Mouse (Mus musculus) midbrain, embryonic 11.5 days (tissue): Measurements from ENCODE around the gene 1810024B03Rik. TPM values are rescaled to one million over a fixed set of nuclear protein-coding genes. Genes with fewer than 3 reads are reported as not detected.
"Not testable (repeated sequence)": the region's sequence is repeated elsewhere in the genome, so short reads cannot be mapped to it uniquely, and the experiment has no call there.

Experiments
- ATAC-seq: fragments of 200-750 bp; cut with Nextera tagmentation; 2 replicates; pipeline ENCODE4 v1.8.0; 2017; ENCODE audit warnings: moderate TSS enrichment, moderate library complexity; ENCODE audit not compliant: low FRiP score
- DNase-seq: peaks from one replicate; pipeline ENCODE4 v3.0.0; 2015; ENCODE audit warnings: low spot score; ENCODE audit errors: missing footprints
- H3K27ac ChIP-seq: fragments of 300-500 bp; sonication (generic); 2 replicates; pipeline ENCODE4 v1.5.1; 2014; ENCODE audit warnings: low read depth, low read length
- H3K27me3 ChIP-seq: fragments of 300-500 bp; sonication (generic); 2 replicates; pipeline ENCODE4 v1.6.1; 2014; ENCODE audit warnings: mild to moderate bottlenecking, low read length, moderate library complexity, mixed read lengths; ENCODE audit not compliant: control insufficient read depth, insufficient read depth
- H3K36me3 ChIP-seq: fragments of 300-500 bp; sonication (generic); 2 replicates; pipeline ENCODE4 v1.6.1; 2014; ENCODE audit warnings: mild to moderate bottlenecking, low read length, moderate library complexity, mixed read lengths; ENCODE audit not compliant: control insufficient read depth, insufficient read depth
- H3K4me1 ChIP-seq: fragments of 300-500 bp; sonication (generic); 2 replicates; pipeline ENCODE4 v1.6.1; 2014; ENCODE audit warnings: low read length; ENCODE audit not compliant: control insufficient read depth, insufficient read depth
- H3K4me2 ChIP-seq: fragments of 300-500 bp; sonication (generic); 2 replicates; pipeline ENCODE4 v1.6.1; 2014; ENCODE audit warnings: mild to moderate bottlenecking, moderate library complexity
- H3K4me3 ChIP-seq: fragments of 300-500 bp; sonication (generic); 2 replicates; pipeline ENCODE4 v1.5.1; 2014; ENCODE audit warnings: low read depth, low read length
- H3K9ac ChIP-seq: fragments of 300-500 bp; sonication (generic); 2 replicates; pipeline ENCODE4 v1.6.1; 2014; ENCODE audit warnings: low read length
- H3K9me3 ChIP-seq: fragments of 300-500 bp; sonication (generic); 2 replicates; pipeline ENCODE4 v1.6.1; 2016; ENCODE audit warnings: low read length; ENCODE audit not compliant: control insufficient read depth
- WGBS: fragments of 180-500 bp; shearing (Covaris S2); extraction: QIAGEN DNeasy Blood & Tissue Kit; methylation state at CpG from one replicate; pipeline ENCODE4 v1.1.7; 2014; 5-methylcytosine and 5-hydroxymethylcytosine counted together
- polyA plus RNA-seq: library from polyadenylated mRNA; unstranded; fragments of >200 nt; fragmentation: Nextera tagmentation; extraction: Ambion mirVana; gene quantifications from 2 replicates; pipeline ENCODE4 v1.2.1, GENCODE M21; 2014

Gene 1810024B03Rik
- polyA plus RNA-seq, 1 experiment from 2014 or later: 3.5 TPM

GRCm38 (mm10) chr2:127247592-127248333, 39.7 kb upstream of the 1810024B03Rik start, which contains the start of the genes Ciao1 and Tmem127:
TSS of gene Ciao1 (minus strand) at chr2:127247816.
TSS of gene Tmem127 (plus strand) at chr2:127247908.
- no peak within 1 kb of the TSS; the same call in 1 of the 2 replicates for H3K27ac ChIP-seq
- peak within 1 kb of the TSS; percentile 84 for H3K9ac ChIP-seq
- H3K9me3 ChIP-seq: no peaks in the 10 kb centered on the region
- H3K27me3 ChIP-seq: no peaks in the 10 kb centered on the region
- ATAC-seq (peak; percentile 98), DNase-seq (peak; percentile 99)
- under 1% methylated on average over 53 of the region's 53 CpGs for WGBS
- H3K4me3 ChIP-seq: peak within 1 kb of the TSS; percentile 73
- peak within 1 kb of the TSS; percentile 89 for H3K4me2 ChIP-seq
- H3K36me3 ChIP-seq: no peaks in the 10 kb centered on the region; the same call in 1 of the 2 replicates
- peaks cover 14% of the 10 kb centered on the region for H3K4me1 ChIP-seq

- ATAC-seq (no peak), DNase-seq (no peak)
- H3K36me3 ChIP-seq: peaks cover 41% of the 10 kb centered on the region
- no peaks in the 10 kb centered on the region for H3K9me3 ChIP-seq
- WGBS: 89% methylated on average over 2 of the region's 2 CpGs
- no peak overlapping the region for H3K9ac ChIP-seq
- no peak overlapping the region for H3K27ac ChIP-seq
- H3K4me3 ChIP-seq: no peak overlapping the region
- H3K4me2 ChIP-seq: no peak overlapping the region
- no peaks in the 10 kb centered on the region for H3K27me3 ChIP-seq
- H3K4me1 ChIP-seq: no peaks in the 10 kb centered on the region
These were observed 32.0 kb upstream of the 1810024B03Rik start for GRCm38 (mm10) chr2:127240065-127240464.

- DNase-seq: no peak
- no peaks in the 10 kb centered on the region for H3K4me1 ChIP-seq
- no peaks in the 10 kb centered on the region for H3K27me3 ChIP-seq
- no peak overlapping the region for H3K27ac ChIP-seq
- 94% methylated on average over 11 of the region's 11 CpGs for WGBS
- H3K36me3 ChIP-seq: peaks cover 54% of the 10 kb centered on the region
- H3K9ac ChIP-seq: no peak overlapping the region
- H3K9me3 ChIP-seq: no peaks in the 10 kb centered on the region
- H3K4me2 ChIP-seq: no peak overlapping the region
- no peak overlapping the region for H3K4me3 ChIP-seq
- no peak for ATAC-seq
These were observed 30.0 kb upstream of the 1810024B03Rik start for GRCm38 (mm10) chr2:127237897-127238610.

- Histone ChIP-seq H3K4me3 (no peak overlapping the region), H3K9me3 (no peaks in the 10 kb centered on the region), H3K4me1 (no peaks in the 10 kb centered on the region), H3K9ac (no peak overlapping the region), H3K27ac (no peak overlapping the region), H3K36me3 (peaks cover 65% of the 10 kb centered on the region), H3K4me2 (no peak overlapping the region), H3K27me3 (no peaks in the 10 kb centered on the region)
- no peak for ATAC-seq
- 99% methylated on average over 3 of the region's 3 CpGs for WGBS
- no peak for DNase-seq
These were observed 17.2 kb upstream of the 1810024B03Rik start for GRCm38 (mm10) chr2:127225261-127225660.

- Histone ChIP-seq H3K4me3 (no peak overlapping the region), H3K9ac (no peak overlapping the region)
- 96% methylated on average over 5 of the region's 5 CpGs for WGBS
These were observed 9.7 kb upstream of the 1810024B03Rik start for GRCm38 (mm10) chr2:127217746-127218145.

GRCm38 (mm10) chr2:127210701-127211100, 2.6 kb upstream of the 1810024B03Rik start:
- H3K27ac ChIP-seq: no peak overlapping the region
- H3K4me1 ChIP-seq: peaks cover 6% of the 10 kb centered on the region
- DNase-seq (no peak), ATAC-seq (no peak)
- no peaks in the 10 kb centered on the region for H3K27me3 ChIP-seq
- WGBS: 93% methylated on average over 11 of the region's 11 CpGs
- peaks cover 28% of the 10 kb centered on the region for H3K36me3 ChIP-seq
- no peaks in the 10 kb centered on the region for H3K9me3 ChIP-seq
- no peak overlapping the region for H3K4me2 ChIP-seq
- no peak overlapping the region for H3K9ac ChIP-seq
- no peak overlapping the region for H3K4me3 ChIP-seq

More at GRCm38 (mm10) chr2:127217746-127218145, 9.7 kb upstream of the 1810024B03Rik start:
- no peak overlapping the region for H3K27ac ChIP-seq
- H3K36me3 ChIP-seq: peaks cover 60% of the 10 kb centered on the region
- ATAC-seq (no peak), DNase-seq (peak; percentile 59)
- no peaks in the 10 kb centered on the region for H3K9me3 ChIP-seq
- H3K4me2 ChIP-seq: no peak overlapping the region
- H3K27me3 ChIP-seq: no peaks in the 10 kb centered on the region
- H3K4me1 ChIP-seq: no peaks in the 10 kb centered on the region

- Histone ChIP-seq H3K27ac (no peak overlapping the region; the same call in 1 of the 2 replicates), H3K4me1 (peaks cover 6% of the 10 kb centered on the region), H3K9me3 (no peaks in the 10 kb centered on the region), H3K36me3 (peaks cover 16% of the 10 kb centered on the region; the same call in 1 of the 2 replicates), H3K4me3 (peak overlapping the region; percentile 90), H3K9ac (peak overlapping the region; percentile 80), H3K4me2 (peak overlapping the region; percentile 68), H3K27me3 (no peaks in the 10 kb centered on the region)
- DNase-seq: no peak
- WGBS: under 1% methylated on average over 17 of the region's 17 CpGs
- no peak for ATAC-seq
These were observed 331 bp upstream of the 1810024B03Rik start for GRCm38 (mm10) chr2:127208452-127208769.

- no peak for ATAC-seq
- Histone ChIP-seq H3K4me3 (no peak overlapping the region), H3K9ac (no peak overlapping the region), H3K4me1 (peaks cover 6% of the 10 kb centered on the region), H3K9me3 (no peaks in the 10 kb centered on the region), H3K36me3 (peaks cover 11% of the 10 kb centered on the region; the same call in 1 of the 2 replicates), H3K4me2 (no peak overlapping the region), H3K27me3 (no peaks in the 10 kb centered on the region), H3K27ac (no peak overlapping the region)
- WGBS: 92% methylated on average over 2 of the region's 2 CpGs
- peak; percentile 76 for DNase-seq
These were observed 1.2 kb downstream of the 1810024B03Rik start for GRCm38 (mm10) chr2:127206916-127207315.

GRCm38 (mm10) chr2:127205936-127206335, 2.1 kb downstream of the 1810024B03Rik start:
- H3K4me3 ChIP-seq, H3K27me3 ChIP-seq, ATAC-seq, H3K36me3 ChIP-seq, H3K4me2 ChIP-seq, H3K9me3 ChIP-seq, H3K9ac ChIP-seq, H3K4me1 ChIP-seq, H3K27ac ChIP-seq: not testable (repeated sequence)
- DNase-seq: peak; percentile 49
- 87% methylated on average over 4 of the region's 4 CpGs for WGBS
